Mouse (Mus musculus) cortical plate, adult 2 months (tissue): Measurements from ENCODE around the gene S100pbp. TPM values are rescaled to one million over a fixed set of nuclear protein-coding genes. Genes with fewer than 3 reads are reported as not detected.

Source experiments
- H3K27ac ChIP-seq: fragments of 200-500 bp; 2 replicates; pipeline ENCODE4 v1.5.1; 2012; ENCODE audit warnings: low read length, control low read depth, inconsistent platforms; ENCODE audit not compliant: insufficient read depth
- H3K4me1 ChIP-seq: fragments of 200-500 bp; 2 replicates; pipeline ENCODE4 v1.6.1; 2011; ENCODE audit warnings: low read length; ENCODE audit not compliant: control insufficient read depth, insufficient read depth
- H3K4me3 ChIP-seq: fragments of 200-500 bp; 2 replicates; pipeline ENCODE4 v1.5.1; 2011; ENCODE audit warnings: mild to moderate bottlenecking, low read length, control low read depth; ENCODE audit not compliant: insufficient read depth
- CTCF ChIP-seq: fragments of 200-500 bp; IDR thresholded peaks from 2 replicates; pipeline ENCODE4 v1.5.1; 2011; ENCODE audit warnings: mild to moderate bottlenecking, control low read depth, low read length; ENCODE audit not compliant: insufficient read depth; ENCODE audit errors: extremely low read depth
- POLR2A ChIP-seq: fragments of 200-500 bp; IDR thresholded peaks from 2 replicates; pipeline ENCODE4 v1.6.1; 2011; ENCODE audit warnings: mild to moderate bottlenecking, low read length, control low read depth; ENCODE audit not compliant: insufficient read depth; ENCODE audit errors: extremely low read depth
- polyA plus RNA-seq: library from polyadenylated mRNA; depleted of rRNA; stranded (reverse); fragments of >200 nt; gene quantifications from 2 replicates; pipeline ENCODE4 v1.2.3, GENCODE M21; 2012; rRNA removed

S100pbp gene
- polyA plus RNA-seq, 1 experiment = 24.3 TPM

GRCm38 (mm10) chr4:129110804-129111203, 78.7 kb downstream of the S100pbp start:
- Histone ChIP-seq H3K4me1 (no peaks in the 10 kb centered on the region; the same call in 1 of the 2 replicates), H3K4me3 (no peak overlapping the region), H3K27ac (no peak overlapping the region)
- TF ChIP-seq CTCF (no peak), POLR2A (no peak)

GRCm38 (mm10) chr4:129108624-129109023, 80.9 kb downstream of the S100pbp start:
- no peak for TF ChIP-seq POLR2A
- TF ChIP-seq CTCF = no peak
- H3K4me1 ChIP-seq = no peaks in the 10 kb centered on the region; the same call in 1 of the 2 replicates
- no peak overlapping the region for H3K27ac ChIP-seq
- no peak overlapping the region for H3K4me3 ChIP-seq

GRCm38 (mm10) chr4:129107348-129107899, 82.1 kb downstream of the S100pbp start:
- no peak overlapping the region for H3K4me3 ChIP-seq
- no peak overlapping the region for H3K27ac ChIP-seq
- TF ChIP-seq CTCF = no peak
- TF ChIP-seq POLR2A = no peak
- H3K4me1 ChIP-seq = no peaks in the 10 kb centered on the region

- TF ChIP-seq POLR2A = no peak
- TF ChIP-seq CTCF = no peak
- Histone ChIP-seq H3K4me3 (no peak overlapping the region), H3K4me1 (no peaks in the 10 kb centered on the region), H3K27ac (no peak overlapping the region)
Measured at GRCm38 (mm10) chr4:129106073-129106472, 83.5 kb downstream of the S100pbp start.

- Histone ChIP-seq H3K4me3 (no peak within 1 kb of the TSS), H3K27ac (no peak within 1 kb of the TSS), H3K4me1 (no peaks in the 10 kb centered on the region)
- TF ChIP-seq CTCF = no peak
Measured at GRCm38 (mm10) chr4:129105356-129105755, 84.2 kb downstream of the S100pbp start, which contains the start of gene Tmem54. Gene Tmem54, plus strand, starts transcription at chr4:129105548.

GRCm38 (mm10) chr4:129102133-129102829, 87.2 kb downstream of the S100pbp start:
- TF ChIP-seq CTCF (no peak), POLR2A (no peak)
- no peak overlapping the region for H3K27ac ChIP-seq

More at GRCm38 (mm10) chr4:129102133-129102829, 87.2 kb downstream of the S100pbp start:
- H3K4me1 ChIP-seq = no peaks in the 10 kb centered on the region
- H3K4me3 ChIP-seq = no peak overlapping the region

Other genes with a start within 250 kb of the S100pbp start
- 46.0 and 51.4 TPM in 2 replicates for gene Azin2, start 227.3 kb downstream of the S100pbp start, polyA plus RNA-seq
- gene Ak2, start 197.8 kb downstream of the S100pbp start, polyA plus RNA-seq = 36.3 and 38.7 TPM in 2 replicates
- gene Rnf19b, start 131.5 kb downstream of the S100pbp start, polyA plus RNA-seq = 48.9 and 51.7 TPM in 2 replicates
- not detected in 2 replicates for gene Tmem54, start 84.2 kb downstream of the S100pbp start, polyA plus RNA-seq
- gene Hpca, start 67.7 kb downstream of the S100pbp start, polyA plus RNA-seq = 1,156 and 1,221 TPM in 2 replicates
- 72.0 and 76.5 TPM in 2 replicates for gene Fndc5, start 52.7 kb downstream of the S100pbp start, polyA plus RNA-seq
- gene Yars, start within 50 bp of the S100pbp start, polyA plus RNA-seq = 76.3 and 79.9 TPM in 2 replicates
- 14.4 and 15.0 TPM in 2 replicates for gene C77080, start 71.7 kb upstream of the S100pbp start, polyA plus RNA-seq
- gene Sync, start 97.9 kb upstream of the S100pbp start, polyA plus RNA-seq = 0.98 and 1.1 TPM in 2 replicates
- 64.5 and 65.4 TPM in 2 replicates for gene Rbbp4, start 145.6 kb upstream of the S100pbp start, polyA plus RNA-seq
- 29.6 and 31.5 TPM in 2 replicates for gene Zbtb8os, start 146.0 kb upstream of the S100pbp start, polyA plus RNA-seq
- 8.8 and 8.9 TPM in 2 replicates for gene Zbtb8a, start 188.4 kb upstream of the S100pbp start, polyA plus RNA-seq